Mouse (Mus musculus): ENCODE results near the gene H1f0. TPM values are rescaled to one million over a fixed set of nuclear protein-coding genes. Genes with fewer than 3 reads are reported as not detected.

Gene H1f0
- total and polyA plus RNA-seq, 3 experiments: 33.5 to 213 (median 46.8) TPM

DNA sequence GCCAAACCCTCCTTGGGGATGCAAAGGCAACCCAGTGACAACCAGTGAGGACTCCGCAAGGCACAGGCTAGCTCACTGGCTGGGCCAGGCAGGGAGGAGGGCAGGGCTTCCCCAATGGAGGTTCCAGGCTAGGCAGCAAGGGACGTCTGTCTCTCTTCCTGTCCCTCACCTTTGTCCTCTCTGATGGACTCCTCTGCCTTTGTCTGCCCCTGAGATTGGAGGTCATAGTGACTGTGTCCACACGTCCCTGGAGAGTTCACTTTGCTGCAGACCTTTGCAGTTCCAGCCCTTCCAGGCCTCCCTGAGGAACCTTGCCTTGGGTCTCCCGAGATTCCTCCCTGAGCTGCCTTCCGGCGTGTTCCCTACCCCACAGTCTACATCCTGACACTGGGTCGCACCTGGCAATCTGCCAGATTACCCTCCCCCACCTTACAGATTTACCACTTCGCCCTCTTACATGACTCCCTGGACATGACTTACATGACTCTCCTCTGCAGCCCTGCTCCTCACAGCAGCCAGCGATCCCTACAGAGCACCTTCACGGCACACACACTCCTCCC is 5.5 kb upstream of the H1f0 start:
- Histone ChIP-seq H3K27ac (ENCODE audit: control insufficient read depth, low read depth, low read length) (no peak overlapping the region), H3K27me3 (ENCODE audit: control insufficient read depth in 1 of 2, insufficient read depth in 2 of 2, low read length in 2 of 2) (no peaks in the 10 kb centered on the region; a peak in 1 of 4 replicates), H3K4me1 (ENCODE audit: control insufficient read depth in 1 of 2, insufficient read depth in 2 of 2, low read length in 2 of 2) (0 out of 4 replicates have a peak, but pooled peaks cover 0 to 4% of the 10 kb centered on the region in 2 experiments), H3K79me2 (ENCODE audit: control insufficient read depth, insufficient read depth, low read length, poor library complexity) (peaks cover 3% of the 10 kb centered on the region; the same call in 1 of the 2 replicates), H3K36me3 (ENCODE audit: control insufficient read depth in 1 of 2, insufficient read depth in 2 of 2, low read length in 2 of 2) (no peaks in the 10 kb centered on the region), H3K9me3 (replicated peaks; ENCODE audit: insufficient read depth, low read length) (no peaks in the 10 kb centered on the region), H3K9ac (ENCODE audit: control insufficient read depth, low read depth, low read length, poor library complexity, severe bottlenecking) (no peak overlapping the region), H3K4me3 (ENCODE audit: control insufficient read depth in 1 of 2, insufficient read depth in 1 of 2, low read depth in 2 of 2, low read length in 2 of 2) (no peak overlapping the region)
- TF ChIP-seq POLR2AphosphoS5 (IDR thresholded peaks at IDR 0.05; ENCODE audit: borderline replicate concordance, low read depth, low read length) (no peak), USF1 (IDR thresholded peaks at IDR 0.05; ENCODE audit: low read depth, low read length) (no peak), NRF1 (IDR thresholded peaks at IDR 0.05; ENCODE audit: insufficient read depth, low read depth, low read length, poor library complexity, severe bottlenecking) (no peak), ELF1 (IDR thresholded peaks at IDR 0.05; ENCODE audit: low read depth, low read length) (no peak), MAX (IDR thresholded peaks at IDR 0.05; ENCODE audit: low read length) (no peak), KAT2A (conservative IDR thresholded peaks at IDR 0.05; ENCODE audit: low read depth, low read length) (no peak), MXI1 (IDR thresholded peaks at IDR 0.05; ENCODE audit: low read depth, low read length) (no peak), ZC3H11A (IDR thresholded peaks at IDR 0.05; ENCODE audit: low read depth, low read length) (no peak), CHD1 (IDR thresholded peaks at IDR 0.05; ENCODE audit: low read depth, low read length) (no peak), RCOR1 (IDR thresholded peaks at IDR 0.05; ENCODE audit: low read depth, low read length) (no peak), BHLHE40 (IDR thresholded peaks at IDR 0.05; ENCODE audit: borderline replicate concordance, low read depth, low read length) (no peak), NELFE (IDR thresholded peaks at IDR 0.05; ENCODE audit: low read depth, low read length) (no peak), USF2 (IDR thresholded peaks at IDR 0.05; ENCODE audit: borderline replicate concordance in 1 of 2, insufficient read depth in 1 of 2, low read depth in 1 of 2, low read length in 2 of 2) (no peak), ZNF384 (IDR thresholded peaks at IDR 0.05; ENCODE audit: low read depth, low read length) (no peak), MYB (IDR thresholded peaks at IDR 0.05; ENCODE audit: low read depth, low read length) (no peak), CTCF (IDR thresholded peaks at IDR 0.05 in 2 of 3, conservative IDR thresholded peaks at IDR 0.05 in 1 of 3; ENCODE audit: control insufficient read depth in 1 of 3, insufficient read depth in 1 of 3, low read depth in 2 of 3, low read length in 3 of 3, poor library complexity in 1 of 3, severe bottlenecking in 1 of 3) (no peak), MAFK (IDR thresholded peaks at IDR 0.05; ENCODE audit: borderline replicate concordance, low read depth, low read length) (no peak), TAL1 (IDR thresholded peaks at IDR 0.05; ENCODE audit: low read length) (no peak), MEF2A (IDR thresholded peaks at IDR 0.05; ENCODE audit: extremely low read depth, insufficient replicate concordance, low read depth, low read length, poor library complexity, severe bottlenecking) (no peak)
- DNase-seq (ENCODE audit: low read depth, low spot score): no peak

DNA sequence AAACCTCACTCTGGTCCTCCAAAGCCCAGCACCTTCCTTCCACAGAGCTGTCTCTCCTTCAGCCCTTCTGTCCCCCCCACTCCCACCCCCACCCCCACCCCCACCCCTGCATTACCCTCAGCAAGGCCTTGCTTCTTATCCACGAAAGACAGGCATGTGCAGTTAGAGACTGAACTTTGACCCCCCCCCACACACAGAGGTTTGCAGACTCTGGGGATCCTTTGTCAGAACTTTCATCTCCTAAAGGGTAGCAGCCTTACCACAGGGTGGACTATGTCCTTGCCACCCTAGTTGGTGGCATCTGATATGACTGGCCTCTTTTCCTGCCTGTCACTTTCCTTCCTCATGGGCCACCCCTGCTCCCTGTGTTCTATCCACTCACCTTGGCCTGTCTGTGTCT is 4.9 kb upstream of the H1f0 start:
- Histone ChIP-seq H3K9ac (ENCODE audit: control insufficient read depth, low read depth, low read length, poor library complexity, severe bottlenecking) (no peak overlapping the region), H3K27me3 (ENCODE audit: control insufficient read depth in 1 of 2, insufficient read depth in 2 of 2, low read length in 2 of 2) (no peaks in the 10 kb centered on the region; a peak in 1 of 4 replicates)

More for the DNA sequence above, 4.9 kb upstream of the H1f0 start:
- H3K4me3 ChIP-seq (ENCODE audit: control insufficient read depth in 1 of 2, insufficient read depth in 1 of 2, low read depth in 2 of 2, low read length in 2 of 2): no peak overlapping the region
- no peaks in the 10 kb centered on the region for H3K9me3 ChIP-seq (replicated peaks; ENCODE audit: insufficient read depth, low read length)
- 0 out of 4 replicates have a peak, but pooled peaks cover 0 to 4% of the 10 kb centered on the region in 2 experiments for H3K4me1 ChIP-seq (ENCODE audit: control insufficient read depth in 1 of 2, insufficient read depth in 2 of 2, low read length in 2 of 2)
- TF ChIP-seq TCF12 (IDR thresholded peaks at IDR 0.05; ENCODE audit: low read depth, low read length): no peak
- TF ChIP-seq CHD1 (IDR thresholded peaks at IDR 0.05; ENCODE audit: low read depth, low read length): no peak
- TF ChIP-seq JUND (IDR thresholded peaks at IDR 0.05; ENCODE audit: low read depth, low read length): no peak
- no peak for TF ChIP-seq USF2 (IDR thresholded peaks at IDR 0.05; ENCODE audit: borderline replicate concordance in 1 of 2, insufficient read depth in 1 of 2, low read depth in 1 of 2, low read length in 2 of 2)
- TF ChIP-seq MXI1 (IDR thresholded peaks at IDR 0.05; ENCODE audit: low read depth, low read length): no peak
- no peak for TF ChIP-seq CTCF (IDR thresholded peaks at IDR 0.05 in 2 of 3, conservative IDR thresholded peaks at IDR 0.05 in 1 of 3; ENCODE audit: control insufficient read depth in 1 of 3, insufficient read depth in 1 of 3, low read depth in 2 of 3, low read length in 3 of 3, poor library complexity in 1 of 3, severe bottlenecking in 1 of 3)
- TF ChIP-seq GABPA (IDR thresholded peaks at IDR 0.05; ENCODE audit: low read depth, low read length): no peak
- TF ChIP-seq EP300 (IDR thresholded peaks at IDR 0.05; ENCODE audit: low read depth in 1 of 2, low read length in 2 of 2): no peak
- no peak for TF ChIP-seq RAD21 (IDR thresholded peaks at IDR 0.05; ENCODE audit: low read depth, low read length)
- H3K36me3 ChIP-seq (ENCODE audit: control insufficient read depth in 1 of 2, insufficient read depth in 2 of 2, low read length in 2 of 2): no peaks in the 10 kb centered on the region
- no peak overlapping the region for H3K27ac ChIP-seq (ENCODE audit: control insufficient read depth, low read depth, low read length)
- peaks cover 3% of the 10 kb centered on the region; the same call in 1 of the 2 replicates for H3K79me2 ChIP-seq (ENCODE audit: control insufficient read depth, insufficient read depth, low read length, poor library complexity)
- no peak for DNase-seq (ENCODE audit: low read depth, low spot score)

All from MEL (cell line).